Mouse (Mus musculus) liver, embryonic 14.5 days (tissue): ENCODE results near the gene Ctns.

Experiments used
- CTCF ChIP-seq: IDR thresholded peaks from 2 replicates; pipeline ENCODE4 v1.5.1; 2016; ENCODE audit warnings: antibody characterized with exemption, low read depth, control low read depth
- EP300 ChIP-seq: IDR thresholded peaks from 2 replicates; pipeline ENCODE4 v1.6.1; 2016; ENCODE audit warnings: antibody characterized with exemption, low read depth

- no peak for TF ChIP-seq CTCF
- no peak for TF ChIP-seq EP300
These were observed 33.7 kb upstream of the Ctns start for GRCm38 (mm10) chr11:73232513-73232912.
